Mouse (Mus musculus) naive thymus-derived CD4-positive, alpha-beta T cell, adult 2 months (primary cell): Measurements from ENCODE around the gene Ldlr.
"Not testable (repeated sequence)": the region's sequence is repeated elsewhere in the genome, so short reads cannot be mapped to it uniquely, and the experiment has no call there.

Experiments used
- DNase-seq: peaks from one replicate; pipeline ENCODE4 v3.0.0-alpha.2; 2011; ENCODE audit warnings: low read depth

The Ldlr gene

GRCm38 (mm10) chr9:21723377-21724146, at the start of gene Ldlr:
TSS of gene Ldlr (plus strand) at chr9:21723483.
- peak; percentile 75 for DNase-seq

- DNase-seq: no peak
Measured at GRCm38 (mm10) chr9:21677706-21678105, 45.6 kb upstream of the Ldlr start.

DNA sequence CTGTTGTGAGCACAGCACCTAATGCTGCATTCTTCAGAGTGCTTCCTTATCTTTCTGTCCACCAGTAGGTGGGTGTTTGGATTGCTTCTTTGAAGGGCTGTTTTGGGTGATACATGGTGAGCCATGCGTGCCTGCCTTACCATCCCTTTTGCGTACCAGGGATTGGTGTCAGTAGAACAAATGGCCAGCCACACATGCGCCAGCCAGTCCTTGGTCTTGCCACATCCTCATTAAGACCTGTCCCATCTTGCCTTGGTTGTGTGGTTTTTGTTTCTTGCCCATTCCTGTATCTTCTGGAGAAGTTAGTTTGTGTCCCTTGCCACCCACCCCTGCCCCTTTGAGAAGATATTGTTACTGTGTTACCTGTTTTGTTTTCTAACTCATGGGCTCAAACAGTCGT, 42.8 kb upstream of the Ldlr start:
- no peak for DNase-seq

DNA sequence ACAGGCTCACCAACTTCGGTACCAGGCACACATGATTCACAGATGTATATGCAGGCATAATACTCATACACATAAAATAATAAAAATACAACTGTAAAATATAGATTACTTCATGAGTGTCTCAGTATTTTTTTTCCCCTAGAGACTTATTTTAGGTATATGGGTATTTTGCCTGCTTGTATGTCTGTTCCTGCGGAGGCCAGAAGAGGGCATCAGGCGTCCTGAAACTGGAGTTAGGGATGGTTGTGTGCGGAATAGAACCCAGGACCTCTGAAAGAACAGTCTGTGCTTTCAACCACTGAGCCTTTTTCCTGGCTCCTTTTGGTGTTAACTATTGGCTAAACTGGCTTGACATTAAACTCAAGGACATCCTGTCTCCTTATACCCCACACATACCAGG, 40.5 kb upstream of the Ldlr start:
- DNase-seq: no peak

GRCm38 (mm10) chr9:21683897-21684296, 39.4 kb upstream of the Ldlr start:
- no peak for DNase-seq

DNA sequence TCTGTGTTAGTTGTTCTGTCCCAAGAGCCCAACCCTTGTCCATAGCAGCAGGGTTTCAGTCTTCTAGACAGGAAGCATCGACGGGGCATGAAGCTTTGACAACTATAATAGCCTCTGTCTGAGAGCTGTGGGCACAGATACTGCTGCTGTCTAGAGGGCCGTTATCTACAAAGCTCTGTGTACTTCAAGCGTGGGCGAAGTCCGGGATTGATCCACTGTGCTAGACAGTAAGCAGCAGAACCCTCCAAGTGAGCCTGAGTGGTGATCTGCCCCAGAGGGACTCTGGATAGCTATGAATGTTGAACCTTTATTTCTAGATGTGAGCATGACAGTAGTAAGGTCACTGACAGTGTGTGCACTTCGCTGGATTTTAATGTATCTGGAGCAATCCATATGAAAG, 34.7 kb upstream of the Ldlr start:
- no peak for DNase-seq

GRCm38 (mm10) chr9:21690031-21690430, 33.3 kb upstream of the Ldlr start:
- DNase-seq: no peak

DNA sequence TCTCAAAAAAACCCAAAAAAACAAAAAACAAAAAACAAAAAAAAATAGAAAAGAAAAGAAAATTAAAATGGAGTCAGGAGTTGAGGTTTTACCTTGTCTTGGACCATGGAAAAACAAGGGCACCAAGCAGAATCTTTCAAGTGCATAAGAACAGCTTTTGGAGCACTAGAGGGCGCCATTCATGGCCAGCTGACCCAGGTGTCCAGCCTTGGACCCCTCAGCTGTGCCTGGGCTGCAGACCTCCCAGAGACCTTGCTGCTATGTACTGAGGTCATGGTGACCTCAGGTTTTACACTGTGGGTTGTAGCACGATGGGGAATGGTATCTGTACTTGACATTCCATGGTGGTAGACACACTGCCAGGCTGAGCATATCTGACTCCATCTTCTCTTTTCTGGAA, 31.4 kb upstream of the Ldlr start:
- peak; percentile 35 for DNase-seq

GRCm38 (mm10) chr9:21692491-21692890, 30.8 kb upstream of the Ldlr start:
- no peak for DNase-seq

DNA sequence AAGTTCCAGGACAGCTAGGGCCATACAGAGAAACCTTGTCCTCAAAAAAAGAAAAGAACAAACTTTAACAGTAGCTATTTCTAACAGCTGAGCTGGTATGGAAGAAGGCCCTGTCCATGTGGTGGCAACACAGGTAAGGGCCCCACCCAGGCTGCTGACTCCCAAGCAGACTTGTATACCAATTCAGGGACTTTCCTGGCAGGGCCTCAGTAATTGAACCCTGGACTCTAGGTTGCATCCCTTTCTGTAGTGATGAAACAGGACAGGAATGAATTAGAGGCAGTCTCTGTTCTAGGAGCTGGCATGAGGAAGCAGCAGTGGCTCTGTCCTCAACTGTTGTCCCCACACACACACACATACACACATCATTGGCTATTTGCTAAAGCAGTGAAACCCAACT, 29.2 kb upstream of the Ldlr start:
- no peak for DNase-seq

- DNase-seq: no peak
Measured at GRCm38 (mm10) chr9:21695229-21695792, 28.0 kb upstream of the Ldlr start.

- DNase-seq: no peak
Measured at GRCm38 (mm10) chr9:21697121-21697520, 26.2 kb upstream of the Ldlr start.

GRCm38 (mm10) chr9:21699280-21699679, 24.0 kb upstream of the Ldlr start:
- DNase-seq: not testable (repeated sequence)

GRCm38 (mm10) chr9:21701091-21701490, 22.2 kb upstream of the Ldlr start:
- DNase-seq: no peak

- no peak for DNase-seq
Measured at GRCm38 (mm10) chr9:21703494-21703893, 19.8 kb upstream of the Ldlr start.

GRCm38 (mm10) chr9:21706085-21706484, 17.2 kb upstream of the Ldlr start:
- DNase-seq: no peak

GRCm38 (mm10) chr9:21706586-21707265, 16.6 kb upstream of the Ldlr start:
- no peak for DNase-seq

DNA sequence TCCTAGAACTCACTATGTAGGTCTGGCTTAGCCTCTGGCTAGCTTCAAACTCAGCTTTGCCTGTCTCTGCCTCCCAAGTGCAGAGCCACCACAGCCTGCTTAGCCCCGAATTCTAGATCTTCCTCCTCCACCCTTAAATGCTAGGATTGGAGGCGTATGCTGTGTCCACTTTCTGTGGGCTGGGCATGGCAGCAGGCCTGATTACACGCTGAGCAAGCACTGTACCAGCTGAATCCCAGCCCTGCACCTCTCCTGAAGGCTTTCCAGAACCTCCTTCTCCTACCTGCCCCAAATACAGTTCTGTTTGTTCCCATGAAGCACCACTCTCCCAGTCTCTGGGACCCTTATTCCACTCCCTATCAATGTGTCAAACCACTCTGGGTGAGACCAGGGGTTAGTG, 13.9 kb upstream of the Ldlr start:
- DNase-seq: no peak

GRCm38 (mm10) chr9:21715298-21715697, 8.0 kb upstream of the Ldlr start:
- no peak for DNase-seq

DNA sequence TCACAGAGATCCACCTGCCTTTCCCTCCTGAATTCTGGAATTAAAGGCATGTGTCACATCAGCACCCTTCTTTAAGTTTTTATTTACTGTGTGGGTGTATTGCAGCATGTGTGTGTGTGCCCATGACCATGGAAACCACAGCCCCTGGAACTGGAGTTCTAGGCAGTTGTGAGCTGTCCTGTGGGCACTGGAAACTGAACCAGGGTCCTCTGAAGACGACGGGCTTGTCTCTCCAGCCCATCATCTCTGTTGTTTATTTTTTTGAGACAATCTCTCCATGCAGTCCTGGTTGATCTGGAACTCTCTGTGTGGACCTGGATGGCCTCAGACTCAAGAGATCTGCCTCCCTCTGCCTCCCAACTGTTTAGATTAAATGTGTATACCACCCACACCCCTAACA, 6.3 kb upstream of the Ldlr start:
- no peak for DNase-seq

DNA sequence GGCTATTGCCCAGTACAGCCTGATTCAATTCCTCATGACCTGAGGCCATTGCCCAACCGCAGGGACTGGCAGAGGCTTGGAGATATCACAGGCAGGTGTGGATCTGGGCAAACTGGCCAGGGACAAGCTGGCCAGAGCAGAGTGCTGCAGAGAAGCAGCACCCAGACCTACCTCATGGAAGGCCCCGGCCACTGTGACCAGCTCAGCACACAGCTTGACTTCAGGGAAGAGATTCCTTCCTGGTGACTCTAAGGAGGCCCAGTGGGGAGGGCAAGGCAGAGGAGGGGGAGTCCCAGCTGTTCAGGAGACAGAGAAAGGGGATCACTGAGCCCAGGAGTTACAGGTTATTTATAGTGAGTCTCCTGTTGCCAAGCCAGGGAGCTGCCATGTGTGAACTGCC, 2.2 kb upstream of the Ldlr start:
- no peak for DNase-seq

- DNase-seq: peak; percentile 90
Measured at GRCm38 (mm10) chr9:21724147-21724536, 859 bp downstream of the Ldlr start.
